Mouse (Mus musculus): ENCODE results near the gene Zfp747. TPM values are rescaled to one million over a fixed set of nuclear protein-coding genes. Genes with fewer than 3 reads are reported as not detected.
"Not testable (repeated sequence)": the region's sequence is repeated elsewhere in the genome, so short reads cannot be mapped to it uniquely, and the experiment has no call there.

Gene Zfp747
- total RNA-seq, 2 experiments from 2014 or later = 0.42 TPM; not detected in 1

DNA sequence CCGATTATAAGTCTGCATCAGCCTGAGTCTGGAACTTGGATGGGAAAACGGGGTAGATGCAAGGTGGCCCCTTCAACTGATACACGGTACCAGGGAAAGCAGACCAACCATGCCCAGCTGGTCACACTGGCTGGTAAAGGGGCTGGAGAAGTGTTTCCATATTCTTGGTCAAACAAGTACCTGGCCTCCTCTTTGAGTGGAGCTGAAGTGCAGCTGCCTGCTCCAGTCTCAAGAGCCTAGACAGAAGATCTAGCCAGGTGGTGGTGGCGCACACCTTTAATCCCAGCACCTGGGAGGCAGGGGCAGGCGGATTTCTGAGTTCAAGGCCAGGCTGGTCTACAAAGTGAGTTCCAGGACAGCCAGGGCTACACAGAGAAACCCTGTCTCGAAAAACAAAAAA, 34.0 kb downstream of the Zfp747 start:
- not testable (repeated sequence) for ATAC-seq (replicated peaks; ENCODE audit: low FRiP score, poor library complexity, severe bottlenecking)

DNA sequence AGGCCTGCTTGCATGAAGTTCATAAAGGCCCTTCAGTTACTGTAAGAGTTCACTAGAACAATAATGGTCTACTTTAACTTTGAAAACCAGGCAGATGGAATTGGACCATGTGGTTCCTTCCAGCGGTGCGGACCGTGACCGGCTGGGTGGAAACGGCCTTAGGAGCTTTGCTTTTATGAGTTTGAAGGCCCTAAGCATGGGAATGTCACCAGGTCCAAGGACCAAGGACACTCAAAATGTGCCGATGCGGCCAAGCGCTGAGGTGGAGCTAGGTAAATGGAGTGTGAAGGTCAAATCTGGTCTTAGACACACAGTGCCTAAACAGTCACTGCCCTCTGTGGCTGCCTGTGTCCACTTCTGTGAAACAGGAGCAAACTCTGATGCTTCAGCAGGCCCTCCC, 34.5 kb downstream of the Zfp747 start:
- no peak for ATAC-seq (replicated peaks; ENCODE audit: low FRiP score, poor library complexity, severe bottlenecking)

DNA sequence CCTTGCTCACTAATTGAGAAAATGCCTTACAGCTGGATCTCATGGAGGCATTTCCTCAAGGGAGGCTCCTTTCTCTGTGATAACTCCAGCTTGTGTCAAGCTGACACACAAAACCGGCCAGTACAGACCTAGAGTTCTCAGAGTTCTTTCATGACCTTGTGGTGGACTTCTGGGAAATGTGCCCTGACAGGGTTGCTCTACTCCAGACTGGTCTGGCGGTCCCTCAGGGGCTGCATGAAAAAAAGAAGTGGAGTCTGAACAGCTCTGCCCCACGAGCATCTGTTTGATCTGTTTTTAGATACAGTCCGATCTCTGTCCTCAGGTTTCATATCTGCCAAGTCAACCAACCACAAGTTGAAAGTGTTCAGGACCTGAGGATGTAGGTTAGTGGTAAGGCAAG, 38.2 kb downstream of the Zfp747 start:
- no peak for ATAC-seq (replicated peaks; ENCODE audit: low FRiP score, poor library complexity, severe bottlenecking)

DNA sequence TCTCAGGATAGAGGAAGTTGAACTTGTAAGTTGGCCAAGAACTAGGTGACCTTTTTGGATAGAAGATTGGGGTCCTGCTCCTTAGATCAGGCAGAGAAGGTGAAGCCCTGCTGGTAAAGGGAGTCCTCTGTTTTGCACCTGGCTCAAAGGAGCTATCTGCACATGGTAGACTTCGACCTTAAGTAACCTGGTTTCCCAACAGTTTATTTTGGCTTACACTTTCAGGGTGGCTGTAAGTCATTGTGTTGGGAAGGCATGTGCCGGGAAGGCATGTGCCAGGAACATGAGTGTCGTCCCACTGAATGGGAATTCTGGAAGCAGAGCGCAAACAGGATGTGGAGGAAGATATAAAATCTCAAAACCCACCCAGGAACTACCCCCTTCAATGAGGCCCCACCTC, 40.2 kb downstream of the Zfp747 start:
- no peak for ATAC-seq (replicated peaks; ENCODE audit: low FRiP score, poor library complexity, severe bottlenecking)

DNA sequence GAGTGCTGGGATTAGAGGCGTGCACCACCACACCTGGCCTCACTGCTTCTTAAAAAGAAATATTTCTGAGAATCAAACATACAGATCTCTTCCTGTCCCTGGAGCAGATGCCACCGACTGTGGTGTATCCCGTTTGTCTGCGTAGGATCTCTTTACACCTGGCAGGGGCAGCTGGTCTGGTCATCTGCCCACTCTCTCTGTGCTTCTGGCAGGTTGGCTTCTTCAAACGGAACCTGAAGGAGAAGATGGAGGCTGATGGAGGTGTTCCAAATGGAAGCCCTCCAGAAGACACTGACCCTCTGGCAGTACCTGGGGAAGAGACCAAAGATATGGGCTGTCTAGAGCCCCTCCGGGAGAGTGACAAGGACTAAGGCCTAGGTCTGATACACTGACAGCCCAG, 42.6 kb downstream of the Zfp747 start:
- ATAC-seq (replicated peaks; ENCODE audit: low FRiP score, poor library complexity, severe bottlenecking) = no peak

DNA sequence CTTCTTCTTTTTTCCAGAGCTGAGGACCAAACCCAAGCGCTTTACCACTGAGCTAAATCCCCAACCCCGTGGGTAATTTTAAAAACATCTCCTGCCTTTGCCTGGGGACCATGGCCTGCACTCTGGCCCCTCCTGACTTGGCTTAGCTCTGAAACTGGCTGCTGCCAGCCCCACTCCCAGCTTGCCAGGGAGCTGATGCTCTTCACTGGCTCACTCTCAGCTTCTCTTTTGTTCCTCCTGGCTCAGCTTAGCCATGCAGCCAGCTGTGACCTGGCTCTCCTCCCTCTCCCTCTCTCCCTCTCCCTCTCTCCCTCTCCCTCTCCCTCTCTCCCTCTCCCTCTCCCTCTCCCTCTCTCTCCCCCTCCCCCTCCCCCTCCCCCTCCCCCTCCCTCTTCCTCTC, 49.2 kb downstream of the Zfp747 start:
- ATAC-seq (replicated peaks; ENCODE audit: low FRiP score, poor library complexity, severe bottlenecking) = no peak

DNA sequence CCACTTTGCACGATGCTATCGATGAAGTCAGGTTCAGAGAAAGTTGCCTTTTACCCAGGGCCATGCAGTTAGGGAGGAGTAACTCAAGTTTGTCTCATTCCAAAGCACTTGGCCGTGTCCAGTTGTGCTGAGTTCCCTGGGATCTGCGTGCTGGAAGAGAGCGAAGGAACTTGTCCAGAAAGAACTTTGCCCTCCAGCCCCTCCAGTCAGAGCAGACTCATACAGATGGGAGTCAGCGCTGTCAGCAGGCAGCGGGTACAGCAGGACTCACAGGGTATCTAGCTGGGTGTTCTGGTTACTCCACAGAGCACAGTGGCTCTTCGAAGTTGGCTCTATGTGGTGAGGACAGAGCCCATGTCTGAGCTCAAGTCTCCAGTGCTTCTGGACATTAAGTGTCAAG, 50.3 kb downstream of the Zfp747 start:
- ATAC-seq (replicated peaks; ENCODE audit: low FRiP score, poor library complexity, severe bottlenecking) = no peak

DNA sequence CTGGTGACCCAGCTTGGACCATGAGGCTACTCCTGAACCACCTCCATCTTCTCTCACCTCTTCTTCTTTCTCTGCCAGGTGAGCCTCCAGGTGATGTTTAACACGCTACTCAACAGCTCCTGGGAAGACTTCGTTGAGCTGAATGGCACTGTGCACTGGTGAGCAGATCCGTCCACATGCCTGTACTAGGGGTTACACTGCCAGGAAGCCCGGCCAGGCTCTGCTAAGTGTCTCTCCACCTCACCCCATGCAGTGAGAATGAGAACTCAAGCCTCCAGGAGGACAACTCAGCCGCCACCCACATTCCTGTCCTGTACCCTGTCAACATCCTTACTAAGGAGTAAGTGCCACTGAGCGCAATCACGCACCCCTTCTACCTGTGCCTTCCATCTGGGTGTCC, 50.9 kb downstream of the Zfp747 start:
- no peak for ATAC-seq (replicated peaks; ENCODE audit: low FRiP score, poor library complexity, severe bottlenecking)

Other genes starting within 250 kb of the Zfp747 start
- 16.2 and 30.2 TPM in 2 replicates for gene Spn, start 238.2 kb downstream of the Zfp747 start, total RNA-seq (2015; ENCODE audit: low replicate concordance)
- 30.8 and 32.0 TPM in 2 replicates for gene Spn, start 238.2 kb downstream of the Zfp747 start, total RNA-seq (2017; ENCODE audit: low replicate concordance)
- 18.7 and 25.2 TPM in 2 replicates for gene Cd2bp2, start 180.0 kb downstream of the Zfp747 start, total RNA-seq (2015; ENCODE audit: low replicate concordance)
- gene Cd2bp2, start 180.0 kb downstream of the Zfp747 start, total RNA-seq (2017; ENCODE audit: low replicate concordance) = 43.6 and 63.3 TPM in 2 replicates
- gene Tbc1d10b, start 167.6 kb downstream of the Zfp747 start, total RNA-seq (2015; ENCODE audit: low replicate concordance) = 25.6 and 36.4 TPM in 2 replicates
- 85.3 and 173 TPM in 2 replicates for gene Tbc1d10b, start 167.6 kb downstream of the Zfp747 start, total RNA-seq (2017; ENCODE audit: low replicate concordance)
- gene Mylpf, start 167.2 kb downstream of the Zfp747 start, total RNA-seq (2015; ENCODE audit: low replicate concordance) = 24.3 and 28.1 TPM in 2 replicates
- gene Mylpf, start 167.2 kb downstream of the Zfp747 start, total RNA-seq (2017; ENCODE audit: low replicate concordance) = 25.7 and 48.9 TPM in 2 replicates
- 2.5 and 2.9 TPM in 2 replicates for gene Zfp553, start 143.0 kb downstream of the Zfp747 start, total RNA-seq (2015; ENCODE audit: low replicate concordance)
- gene Zfp553, start 143.0 kb downstream of the Zfp747 start, total RNA-seq (2017; ENCODE audit: low replicate concordance) = 0.77 and 10.0 TPM in 2 replicates
- gene Sept1, start 142.9 kb downstream of the Zfp747 start, total RNA-seq (2015; ENCODE audit: low replicate concordance) = 36.0 and 65.2 TPM in 2 replicates
- 24.0 and 44.4 TPM in 2 replicates for gene Sept1, start 142.9 kb downstream of the Zfp747 start, total RNA-seq (2017; ENCODE audit: low replicate concordance)
- 4.0 TPM in 1 of 2 replicates, not detected in the other for gene Zfp771, start 131.8 kb downstream of the Zfp747 start, total RNA-seq (2015; ENCODE audit: low replicate concordance)
- gene Zfp771, start 131.8 kb downstream of the Zfp747 start, total RNA-seq (2017; ENCODE audit: low replicate concordance) = 0.26 TPM in 1 of 2 replicates, not detected in the other
- 12.2 and 21.6 TPM in 2 replicates for gene Dctpp1, start 115.3 kb downstream of the Zfp747 start, total RNA-seq (2015; ENCODE audit: low replicate concordance)
- 6.2 and 11.1 TPM in 2 replicates for gene Dctpp1, start 115.3 kb downstream of the Zfp747 start, total RNA-seq (2017; ENCODE audit: low replicate concordance)
- gene Sephs2, start 102.0 kb downstream of the Zfp747 start, total RNA-seq (2015; ENCODE audit: low replicate concordance) = 16.8 and 18.0 TPM in 2 replicates
- gene Sephs2, start 102.0 kb downstream of the Zfp747 start, total RNA-seq (2017; ENCODE audit: low replicate concordance) = 25.8 and 29.0 TPM in 2 replicates
- 14.3 and 18.7 TPM in 2 replicates for gene Itgal, start 79.8 kb downstream of the Zfp747 start, total RNA-seq (2015; ENCODE audit: low replicate concordance)
- 2.1 and 3.9 TPM in 2 replicates for gene Itgal, start 79.8 kb downstream of the Zfp747 start, total RNA-seq (2017; ENCODE audit: low replicate concordance)
- 0.72 TPM in 1 of 2 replicates, not detected in the other for gene Zfp768, start 30.5 kb downstream of the Zfp747 start, total RNA-seq (2015; ENCODE audit: low replicate concordance)
- 0.39 and 1.3 TPM in 2 replicates for gene Zfp768, start 30.5 kb downstream of the Zfp747 start, total RNA-seq (2017; ENCODE audit: low replicate concordance)
- 1.1 TPM in 1 of 2 replicates, not detected in the other for gene 9130019O22Rik, start 11.1 kb upstream of the Zfp747 start, total RNA-seq (2015; ENCODE audit: low replicate concordance)
- gene 9130019O22Rik, start 11.1 kb upstream of the Zfp747 start, total RNA-seq (2017; ENCODE audit: low replicate concordance) = 0.26 TPM in 1 of 2 replicates, not detected in the other
- gene E430018J23Rik, start 17.6 kb upstream of the Zfp747 start, total RNA-seq (2015; ENCODE audit: low replicate concordance) = not detected in 2 replicates
- not detected in 2 replicates for gene E430018J23Rik, start 17.6 kb upstream of the Zfp747 start, total RNA-seq (2017; ENCODE audit: low replicate concordance)
- gene Zfp764, start 30.8 kb upstream of the Zfp747 start, total RNA-seq (2015; ENCODE audit: low replicate concordance) = 1.4 TPM in 1 of 2 replicates, not detected in the other
- gene Zfp764, start 30.8 kb upstream of the Zfp747 start, total RNA-seq (2017; ENCODE audit: low replicate concordance) = 1.4 TPM in 1 of 2 replicates, not detected in the other
- 5.0 and 20.9 TPM in 2 replicates for gene Zfp688, start 46.0 kb upstream of the Zfp747 start, total RNA-seq (2015; ENCODE audit: low replicate concordance)
- gene Zfp688, start 46.0 kb upstream of the Zfp747 start, total RNA-seq (2017; ENCODE audit: low replicate concordance) = 5.0 and 6.7 TPM in 2 replicates
- 3.2 and 3.8 TPM in 2 replicates for gene Zfp689, start 73.1 kb upstream of the Zfp747 start, total RNA-seq (2015; ENCODE audit: low replicate concordance)
- gene Zfp689, start 73.1 kb upstream of the Zfp747 start, total RNA-seq (2017; ENCODE audit: low replicate concordance) = 3.1 and 6.1 TPM in 2 replicates
- 147 and 172 TPM in 2 replicates for gene Prr14, start 83.6 kb upstream of the Zfp747 start, total RNA-seq (2015; ENCODE audit: low replicate concordance)
- 31.9 and 84.3 TPM in 2 replicates for gene Prr14, start 83.6 kb upstream of the Zfp747 start, total RNA-seq (2017; ENCODE audit: low replicate concordance)
- 103 and 125 TPM in 2 replicates for gene Fbrs, start 103.1 kb upstream of the Zfp747 start, total RNA-seq (2015; ENCODE audit: low replicate concordance)
- 28.1 and 32.7 TPM in 2 replicates for gene Fbrs, start 103.1 kb upstream of the Zfp747 start, total RNA-seq (2017; ENCODE audit: low replicate concordance)
- 80.4 and 99.3 TPM in 2 replicates for gene Srcap, start 135.9 kb upstream of the Zfp747 start, total RNA-seq (2015; ENCODE audit: low replicate concordance)
- gene Srcap, start 135.9 kb upstream of the Zfp747 start, total RNA-seq (2017; ENCODE audit: low replicate concordance) = 77.0 and 90.5 TPM in 2 replicates
- 58.7 and 63.1 TPM in 2 replicates for gene Gm42715, start 143.5 kb upstream of the Zfp747 start, total RNA-seq (2015; ENCODE audit: low replicate concordance)
- gene Gm42715, start 143.5 kb upstream of the Zfp747 start, total RNA-seq (2017; ENCODE audit: low replicate concordance) = 25.4 and 45.8 TPM in 2 replicates
- 6.5 TPM in 1 of 2 replicates, not detected in the other for gene Tmem265, start 185.3 kb upstream of the Zfp747 start, total RNA-seq (2015; ENCODE audit: low replicate concordance)
- 1.3 TPM in 1 of 2 replicates, not detected in the other for gene Tmem265, start 185.3 kb upstream of the Zfp747 start, total RNA-seq (2017; ENCODE audit: low replicate concordance)
- 58.7 and 76.0 TPM in 2 replicates for gene Phkg2, start 197.3 kb upstream of the Zfp747 start, total RNA-seq (2015; ENCODE audit: low replicate concordance)
- 27.9 and 44.7 TPM in 2 replicates for gene Phkg2, start 197.3 kb upstream of the Zfp747 start, total RNA-seq (2017; ENCODE audit: low replicate concordance)
- gene Ccdc189, start 212.5 kb upstream of the Zfp747 start, total RNA-seq (2015; ENCODE audit: low replicate concordance) = 21.8 and 32.1 TPM in 2 replicates
- gene Ccdc189, start 212.5 kb upstream of the Zfp747 start, total RNA-seq (2017; ENCODE audit: low replicate concordance) = 26.7 and 41.9 TPM in 2 replicates
- 22.0 and 49.9 TPM in 2 replicates for gene Rnf40, start 212.7 kb upstream of the Zfp747 start, total RNA-seq (2015; ENCODE audit: low replicate concordance)
- gene Rnf40, start 212.7 kb upstream of the Zfp747 start, total RNA-seq (2017; ENCODE audit: low replicate concordance) = 60.3 and 108 TPM in 2 replicates
- 2.2 and 5.4 TPM in 2 replicates for gene Zfp629, start 239.7 kb upstream of the Zfp747 start, total RNA-seq (2015; ENCODE audit: low replicate concordance)
- 0.38 and 1.3 TPM in 2 replicates for gene Zfp629, start 239.7 kb upstream of the Zfp747 start, total RNA-seq (2017; ENCODE audit: low replicate concordance)